Mouse (Mus musculus) olfactory bulb, adult 2 months (tissue): Measurements from ENCODE around the gene Tbxas1. TPM values are rescaled to one million over a fixed set of nuclear protein-coding genes. Genes with fewer than 3 reads are reported as not detected.

Source experiments
- H3K27ac ChIP-seq: fragments of 200-500 bp; 2 replicates; pipeline ENCODE4 v1.5.1; 2012; ENCODE audit warnings: low read depth, low read length; ENCODE audit not compliant: insufficient read depth
- H3K4me1 ChIP-seq: fragments of 200-500 bp; 2 replicates; pipeline ENCODE4 v1.6.1; 2012; ENCODE audit warnings: low read length; ENCODE audit not compliant: control insufficient read depth, insufficient read depth
- H3K4me3 ChIP-seq: fragments of 200-500 bp; 2 replicates; pipeline ENCODE4 v1.5.1; 2012; ENCODE audit warnings: mild to moderate bottlenecking, low read depth, low read length, moderate library complexity; ENCODE audit not compliant: insufficient read depth
- CTCF ChIP-seq: fragments of 200-500 bp; IDR thresholded peaks from 2 replicates; pipeline ENCODE4 v1.5.1; 2012; ENCODE audit warnings: low read depth, mild to moderate bottlenecking, low read length, moderate library complexity; ENCODE audit not compliant: insufficient read depth
- POLR2A ChIP-seq: fragments of 200-500 bp; IDR thresholded peaks from 2 replicates; pipeline ENCODE4 v1.6.1; 2012; ENCODE audit warnings: mild to moderate bottlenecking, low read depth, low read length, moderate library complexity; ENCODE audit not compliant: insufficient read depth
- WGBS: fragments of 180-500 bp; shearing (Covaris S2); methylation state at CpG from one replicate; pipeline ENCODE4 v1.1.7; 2018; 5-methylcytosine and 5-hydroxymethylcytosine counted together
- polyA plus RNA-seq: library from polyadenylated mRNA; stranded (reverse); fragments of >200 nt; gene quantifications from 2 replicates; pipeline ENCODE4 v1.2.4, GENCODE M21; 2012; ENCODE audit warnings: low replicate concordance; ENCODE audit not compliant: missing spikeins, insufficient read depth, insufficient read length

Gene Tbxas1
- polyA plus RNA-seq, 1 experiment: not detected

DNA sequence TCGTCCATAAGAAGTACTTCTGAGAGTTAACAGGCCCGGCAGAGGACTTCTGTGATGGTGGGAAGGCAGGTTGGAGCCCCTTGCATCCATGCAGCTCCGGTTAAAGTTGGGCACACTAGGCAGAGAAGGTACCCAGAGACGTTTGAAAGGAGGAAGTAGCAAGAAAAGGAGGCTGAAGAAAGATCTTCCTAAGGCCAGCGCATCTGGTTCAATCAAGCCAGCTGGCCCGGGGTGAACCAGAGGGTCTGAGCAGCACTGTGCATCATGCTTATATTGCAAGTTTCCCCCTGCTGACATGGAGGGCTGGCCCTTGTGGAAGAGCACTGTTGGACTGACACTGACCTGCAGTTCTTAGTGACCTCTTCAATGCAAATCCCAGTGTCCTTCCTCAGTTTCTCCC, 6.8 kb downstream of the Tbxas1 start:
- no peak for TF ChIP-seq POLR2A
- TF ChIP-seq CTCF: no peak
- WGBS: 83% methylated on average over 6 of the region's 6 CpGs
- 0 out of 2 replicates have a peak, but pooled peaks cover 2% of the 10 kb centered on the region for H3K4me1 ChIP-seq

GRCm38 (mm10) chr6:38882728-38883171, 7.5 kb downstream of the Tbxas1 start:
- H3K4me1 ChIP-seq: 0 out of 2 replicates have a peak, but pooled peaks cover 2% of the 10 kb centered on the region
- 51% methylated on average over 6 of the region's 6 CpGs for WGBS
- no peak overlapping the region for H3K4me3 ChIP-seq
- TF ChIP-seq CTCF (no peak), POLR2A (no peak)
- no peak overlapping the region for H3K27ac ChIP-seq

More for the DNA sequence above, 6.8 kb downstream of the Tbxas1 start:
- Histone ChIP-seq H3K4me3 (no peak overlapping the region), H3K27ac (no peak overlapping the region)

DNA sequence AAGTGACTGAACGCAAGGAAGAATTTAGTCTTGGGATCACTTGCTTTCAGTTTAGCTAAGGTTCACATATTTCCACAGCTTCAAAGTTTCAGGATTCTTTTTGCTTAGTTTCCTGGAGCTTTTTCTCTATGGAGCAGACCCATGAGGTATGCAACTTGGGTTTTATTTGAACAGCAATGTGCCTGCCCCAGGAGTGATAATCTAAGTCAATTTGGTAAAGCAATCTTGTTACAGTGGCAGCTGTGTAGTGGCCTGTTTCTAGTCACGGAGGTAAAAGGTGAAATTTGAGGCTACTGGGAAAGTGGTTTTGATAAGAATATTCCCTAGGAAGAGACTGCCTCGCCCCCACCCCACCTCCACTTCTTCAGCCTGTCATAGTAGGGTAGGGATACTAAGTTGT, 9.3 kb downstream of the Tbxas1 start:
- TF ChIP-seq POLR2A (no peak), CTCF (no peak)
- Histone ChIP-seq H3K27ac (no peak overlapping the region), H3K4me1 (0 out of 2 replicates have a peak, but pooled peaks cover 2% of the 10 kb centered on the region), H3K4me3 (no peak overlapping the region)
- WGBS: 87% methylated on average over 3 of the region's 3 CpGs

DNA sequence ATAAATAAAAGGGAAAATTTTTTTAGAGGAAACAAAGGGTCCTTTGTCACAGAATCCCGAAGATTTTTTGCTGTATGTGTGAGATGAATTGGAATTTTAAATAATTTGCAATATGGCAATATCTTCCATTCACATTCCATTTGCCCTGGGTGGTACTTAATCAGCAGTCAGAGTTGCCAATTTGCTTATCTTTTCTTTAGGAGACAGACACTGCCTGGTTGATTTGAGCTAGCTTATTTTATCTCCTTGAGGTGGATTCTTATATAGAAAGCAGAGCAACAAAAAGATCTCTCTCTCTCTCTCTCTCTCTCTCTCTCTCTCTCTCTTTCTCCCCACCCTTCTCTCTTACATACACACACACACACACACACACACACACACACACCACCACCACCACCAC, 9.9 kb downstream of the Tbxas1 start:
- no peak for TF ChIP-seq POLR2A
- TF ChIP-seq CTCF: no peak
- Histone ChIP-seq H3K4me1 (0 out of 2 replicates have a peak, but pooled peaks cover 2% of the 10 kb centered on the region), H3K4me3 (no peak overlapping the region), H3K27ac (no peak overlapping the region)
- WGBS: 55% methylated on average over 1 of the region's 1 CpGs

- 0 out of 2 replicates have a peak, but pooled peaks cover 2% of the 10 kb centered on the region for H3K4me1 ChIP-seq
- WGBS: 90% methylated on average over 4 of the region's 4 CpGs
- no peak overlapping the region for H3K27ac ChIP-seq
- TF ChIP-seq POLR2A: no peak
- no peak for TF ChIP-seq CTCF
- no peak overlapping the region for H3K4me3 ChIP-seq
Measured at GRCm38 (mm10) chr6:38887436-38887835, 12.2 kb downstream of the Tbxas1 start.

GRCm38 (mm10) chr6:38889156-38889555, 14.0 kb downstream of the Tbxas1 start:
- Histone ChIP-seq H3K4me1 (no peaks in the 10 kb centered on the region), H3K4me3 (no peak overlapping the region), H3K27ac (no peak overlapping the region)
- 86% methylated on average over 6 of the region's 6 CpGs for WGBS
- TF ChIP-seq CTCF: no peak
- TF ChIP-seq POLR2A: no peak

DNA sequence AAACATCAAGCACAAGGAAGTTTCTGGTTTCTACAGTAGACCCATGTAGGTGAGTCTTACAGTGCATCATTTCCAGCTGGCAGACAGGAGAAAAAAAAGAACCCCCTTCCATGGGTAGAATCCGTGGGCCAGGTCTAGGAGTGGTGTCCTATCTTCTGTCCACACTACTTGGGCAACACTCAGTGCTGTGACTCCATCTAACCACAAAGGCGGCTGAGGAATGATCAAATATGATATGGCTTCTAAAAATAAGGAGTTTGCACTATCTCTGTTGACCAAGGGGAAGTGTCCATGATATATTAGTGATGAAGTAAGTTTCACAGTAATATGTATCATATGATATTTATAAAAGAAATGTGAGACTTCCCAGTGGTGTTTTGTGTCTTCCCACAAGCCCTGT, 16.8 kb downstream of the Tbxas1 start:
- H3K27ac ChIP-seq: no peak overlapping the region
- no peak for TF ChIP-seq POLR2A
- TF ChIP-seq CTCF: no peak
- H3K4me1 ChIP-seq: no peaks in the 10 kb centered on the region
- WGBS: 88% methylated on average over 2 of the region's 2 CpGs
- no peak overlapping the region for H3K4me3 ChIP-seq

GRCm38 (mm10) chr6:38893615-38894014, 18.4 kb downstream of the Tbxas1 start:
- Histone ChIP-seq H3K4me3 (no peak overlapping the region), H3K4me1 (no peaks in the 10 kb centered on the region), H3K27ac (no peak overlapping the region)
- 95% methylated on average over 3 of the region's 3 CpGs for WGBS
- no peak for TF ChIP-seq POLR2A
- TF ChIP-seq CTCF: no peak

DNA sequence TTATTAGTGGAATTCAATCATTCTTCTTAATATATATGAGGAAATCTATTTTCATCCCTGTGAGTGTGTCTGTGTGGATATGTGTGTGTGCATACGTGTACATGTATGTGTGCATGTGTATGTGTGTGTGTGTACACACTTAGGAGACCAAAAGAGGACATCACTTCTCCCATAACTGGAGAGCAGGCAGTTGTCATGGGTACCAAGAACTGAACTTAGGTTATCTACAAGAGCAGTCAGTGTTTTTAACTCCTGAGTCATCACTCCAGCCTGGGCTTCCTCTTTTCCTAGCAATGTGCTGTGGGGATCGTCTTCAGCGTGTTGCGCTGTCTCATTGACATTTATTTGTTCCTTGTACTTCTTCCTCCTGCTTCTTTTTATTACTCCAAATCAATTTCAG, 24.9 kb downstream of the Tbxas1 start:
- TF ChIP-seq POLR2A (no peak), CTCF (no peak)
- Histone ChIP-seq H3K4me1 (no peaks in the 10 kb centered on the region), H3K4me3 (no peak overlapping the region), H3K27ac (no peak overlapping the region)
- WGBS: 65% methylated on average over 4 of the region's 4 CpGs
